Mouse (Mus musculus) gastrocnemius, adult 2 months (tissue): ENCODE data around the gene Trpm3. TPM values are rescaled to one million over a fixed set of nuclear protein-coding genes. Genes with fewer than 3 reads are reported as not detected.

Experiments
- DNase-seq: peaks from one replicate; pipeline ENCODE4 v3.0.0; 2022
- H3K27ac ChIP-seq: fragments of 200-600 bp; 2 replicates; pipeline ENCODE4 v1.8.1; 2022; ENCODE audit warnings: mild to moderate bottlenecking
- H3K4me3 ChIP-seq: fragments of 200-600 bp; 2 replicates; pipeline ENCODE4 v1.8.1; 2022; ENCODE audit warnings: mild to moderate bottlenecking, moderate library complexity
- CTCF ChIP-seq: fragments of 200-600 bp; IDR thresholded peaks from 2 replicates; pipeline ENCODE4 v1.8.1; 2022; ENCODE audit warnings: antibody characterized with exemption, mild to moderate bottlenecking, moderate library complexity
- intact Hi-C: fragments of 180-260 bp; cut with DNase I; formaldehyde crosslinking; loops from one replicate; pipeline ENCODE4 v1.15.1; 2025
- total RNA-seq, 2 experiments: library from RNA; stranded (reverse); gene quantifications; 2 replicates each; pipeline ENCODE4 v1.2.3; 2021

Trpm3 gene
- total RNA-seq, 2 experiments from 2014 or later, result 0.73 to 0.77 TPM

- TF ChIP-seq CTCF, result no peak
Observed at GRCm38 (mm10) chr19:22572849-22573248, 434.0 kb downstream of the Trpm3 start.

DNA sequence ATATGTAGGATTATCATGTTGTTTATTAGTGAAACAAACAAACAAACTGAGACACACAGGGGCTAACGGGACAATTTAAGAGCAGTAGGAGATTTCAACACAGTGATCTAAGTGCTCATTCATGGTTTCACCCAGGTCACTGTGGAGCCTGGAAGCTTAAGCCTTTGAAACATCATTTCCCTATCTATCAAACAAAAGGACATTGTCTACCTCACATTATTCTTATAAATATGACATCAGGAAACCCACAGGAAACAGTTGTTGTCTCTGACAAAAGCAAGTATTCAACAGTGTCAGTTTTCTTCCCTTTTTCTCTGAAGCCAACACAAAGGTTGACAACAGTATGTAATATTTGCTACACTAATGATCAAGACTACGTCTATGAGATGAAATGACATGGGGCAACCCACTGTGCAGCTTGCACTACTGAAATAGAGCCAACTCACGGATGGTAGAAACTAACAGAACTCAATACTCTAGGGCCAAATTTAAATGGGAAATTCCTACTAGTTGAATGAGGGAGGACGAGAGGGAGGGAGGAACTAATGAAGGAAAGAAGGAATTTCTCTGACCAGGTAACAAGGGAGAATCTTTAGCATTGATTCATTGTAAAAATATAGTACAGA lies 443.4 kb downstream of the Trpm3 start:
- DNase-seq, result no peak
- TF ChIP-seq CTCF, result no peak
- intact Hi-C loops, result no loop called here

More at GRCm38 (mm10) chr19:22572849-22573248, 434.0 kb downstream of the Trpm3 start:
- Histone ChIP-seq H3K4me3 (no peak overlapping the region), H3K27ac (no peak overlapping the region)
- no peak for DNase-seq
- intact Hi-C loops, result no loop called here

GRCm38 (mm10) chr19:22594492-22594891 lies 455.6 kb downstream of the Trpm3 start:
- intact Hi-C loops, result no loop called here
- TF ChIP-seq CTCF, result no peak
- Histone ChIP-seq H3K27ac (no peak overlapping the region), H3K4me3 (no peak overlapping the region)
- no peak for DNase-seq

More for the DNA sequence above, 443.4 kb downstream of the Trpm3 start:
- Histone ChIP-seq H3K4me3 (no peak overlapping the region), H3K27ac (no peak overlapping the region)

- no peak for DNase-seq
- no peak overlapping the region for H3K27ac ChIP-seq
- intact Hi-C loops, result no loop called here
- no peak for TF ChIP-seq CTCF
- H3K4me3 ChIP-seq, result no peak overlapping the region
Observed at GRCm38 (mm10) chr19:22595246-22595645, 456.4 kb downstream of the Trpm3 start.

GRCm38 (mm10) chr19:22596715-22597114 lies 457.9 kb downstream of the Trpm3 start:
- Histone ChIP-seq H3K27ac (no peak overlapping the region), H3K4me3 (no peak overlapping the region)
- intact Hi-C loops, result no loop called here
- no peak for TF ChIP-seq CTCF
- peak; percentile 14 for DNase-seq

GRCm38 (mm10) chr19:22604322-22604721 lies 465.5 kb downstream of the Trpm3 start:
- intact Hi-C loops, result no loop called here
- TF ChIP-seq CTCF, result no peak
- no peak for DNase-seq
- H3K27ac ChIP-seq, result no peak overlapping the region
- H3K4me3 ChIP-seq, result no peak overlapping the region

DNA sequence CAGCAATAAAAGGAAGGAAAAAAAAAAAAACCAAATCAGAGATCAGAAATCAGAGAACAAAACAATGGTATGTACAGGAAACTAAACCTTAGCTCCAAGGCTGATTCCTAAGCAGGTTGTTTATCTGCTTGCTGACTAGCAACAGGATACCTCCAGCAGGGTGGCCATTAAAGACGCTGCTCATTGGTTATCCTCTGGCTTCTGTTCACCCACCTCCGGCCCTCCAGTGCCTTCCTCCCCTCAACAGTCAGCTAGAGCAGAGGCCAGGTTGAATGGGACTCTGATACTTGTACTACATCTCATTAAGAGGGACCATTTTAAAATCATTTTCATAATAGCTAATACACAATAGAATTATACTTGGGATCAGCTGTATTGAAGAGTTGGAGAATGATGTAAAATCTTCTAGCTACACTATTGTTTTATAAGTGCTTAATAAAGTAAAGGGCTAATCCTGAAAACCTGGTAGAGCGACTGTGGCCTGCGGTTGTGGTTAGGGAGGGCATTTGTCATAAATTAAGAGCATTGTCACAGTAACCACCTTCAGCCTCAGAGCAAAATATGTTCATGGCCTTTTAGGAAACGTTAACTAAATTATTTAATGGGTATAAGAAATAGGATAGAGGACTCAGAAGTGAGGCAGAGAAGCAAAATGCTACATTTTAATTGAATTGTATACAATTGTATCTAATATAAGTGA lies 469.3 kb downstream of the Trpm3 start:
- TF ChIP-seq CTCF, result no peak
- Histone ChIP-seq H3K27ac (no peak overlapping the region), H3K4me3 (no peak overlapping the region)
- intact Hi-C loops, result no loop called here
- DNase-seq, result no peak

GRCm38 (mm10) chr19:22611621-22612020 lies 472.8 kb downstream of the Trpm3 start:
- no peak overlapping the region for H3K27ac ChIP-seq
- intact Hi-C loops, result no loop called here
- no peak for DNase-seq

GRCm38 (mm10) chr19:22615367-22615766 lies 476.5 kb downstream of the Trpm3 start:
- H3K27ac ChIP-seq, result no peak overlapping the region
- no peak overlapping the region for H3K4me3 ChIP-seq
- intact Hi-C loops, result no loop called here
- TF ChIP-seq CTCF, result no peak
- no peak for DNase-seq

More at GRCm38 (mm10) chr19:22611621-22612020, 472.8 kb downstream of the Trpm3 start:
- no peak for TF ChIP-seq CTCF
- H3K4me3 ChIP-seq, result no peak overlapping the region

- intact Hi-C loops, result no loop called here
- no peak overlapping the region for H3K27ac ChIP-seq
Observed at GRCm38 (mm10) chr19:22624801-22625513, 486.1 kb downstream of the Trpm3 start.

DNA sequence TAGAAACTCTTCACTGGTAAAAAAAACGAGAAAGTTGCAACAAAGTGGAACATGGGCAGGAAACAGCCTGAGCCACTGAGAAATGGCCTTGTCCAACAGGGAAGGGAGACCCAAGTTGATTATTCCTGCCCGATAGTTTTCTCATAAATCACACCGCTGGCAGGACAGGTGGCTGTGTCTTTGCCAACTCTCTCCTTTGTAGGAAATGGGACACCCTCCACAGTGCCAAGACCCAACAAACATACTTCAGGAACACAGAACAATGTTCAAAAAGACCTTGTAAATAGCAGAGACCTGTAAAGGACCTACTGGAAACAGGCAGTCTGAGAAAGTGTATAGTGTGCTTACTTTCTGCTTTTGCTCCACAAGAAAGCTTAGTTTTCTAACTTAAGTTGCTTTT lies 490.0 kb downstream of the Trpm3 start:
- no peak overlapping the region for H3K4me3 ChIP-seq
- no peak for DNase-seq
- no peak for TF ChIP-seq CTCF
- H3K27ac ChIP-seq, result no peak overlapping the region
- intact Hi-C loops, result no loop called here

More at GRCm38 (mm10) chr19:22624801-22625513, 486.1 kb downstream of the Trpm3 start:
- DNase-seq, result no peak
- H3K4me3 ChIP-seq, result no peak overlapping the region
- no peak for TF ChIP-seq CTCF

- intact Hi-C loops, result loop anchor here (2.0 to 10.0 kb wide), 2 partner anchors 79 to 297 kb away; no protein-coding TSS in a partner anchor
- Histone ChIP-seq H3K4me3 (peak overlapping the region; percentile 38), H3K27ac (no peak overlapping the region)
- peak; percentile 62 for TF ChIP-seq CTCF
- peak; percentile 17 for DNase-seq
Observed at GRCm38 (mm10) chr19:22631316-22631715, 492.5 kb downstream of the Trpm3 start.

- DNase-seq, result no peak
- no peak for TF ChIP-seq CTCF
- intact Hi-C loops, result loop anchor here (10.0 kb wide), 1 partner anchor 301 kb away; no protein-coding TSS in a partner anchor
Observed at GRCm38 (mm10) chr19:22635635-22636034, 496.8 kb downstream of the Trpm3 start.

More at GRCm38 (mm10) chr19:22635635-22636034, 496.8 kb downstream of the Trpm3 start:
- Histone ChIP-seq H3K27ac (no peak overlapping the region), H3K4me3 (no peak overlapping the region)
